8 mouse cellular contexts compared by ENCODE assay signal in genomic region chr9:70542305-70543041, GRCm38 (mm10). TPM values are rescaled to one million over a fixed set of nuclear protein-coding genes. Genes with fewer than 3 reads are reported as not detected.
DNase-seq lines count a peak whose midpoint lies in the region; ATAC-seq lines count a peak whose summit lies in the region.

Sltm (plus strand) TSS chr9:70542754.

- peak within 1 kb of the TSS; percentile 88 for H3K4me3 ChIP-seq in hindbrain, embryonic 13.5 days

- H3K4me1 ChIP-seq in hindbrain, embryonic 13.5 days (replicated peaks), result peaks cover 24% of the 10 kb centered on the region

- DNase-seq in NIH3T3 (ENCODE audit: low read depth), result peak; percentile 98
- DNase-seq in cerebellum, postnatal 10 days, result peak; percentile 100
- peak; percentile 93 to 99 for DNase-seq in frontal cortex, postnatal 14 days (ENCODE audit: low spot score in 2 of 2)
- peak; percentile 97 to 98 for DNase-seq in layer of hippocampus, postnatal 25 days (ENCODE audit: extremely low spot score in 1 of 2, low spot score in 1 of 2)
- DNase-seq in lung, postnatal 25 days (ENCODE audit: low spot score), result peak; percentile 99
- DNase-seq in retina, embryonic 14.5 days (ENCODE audit: low spot score), result peak; percentile 99
- peak; percentile 100 for DNase-seq in thymus, postnatal 4 days

- peak within 1 kb of the TSS; percentile 81 for H3K4me2 ChIP-seq in hindbrain, embryonic 13.5 days

- peak within 1 kb of the TSS; percentile 97 for H3K9ac ChIP-seq in hindbrain, embryonic 13.5 days

- no peaks in the 10 kb centered on the region for H3K9me3 ChIP-seq in hindbrain, embryonic 13.5 days

- WGBS in hindbrain, embryonic 13.5 days, result under 1% methylated on average over 60 of the region's 75 CpGs

- peak; percentile 97 for ATAC-seq in hindbrain, embryonic 13.5 days (ENCODE audit: low FRiP score)

- no peaks in the 10 kb centered on the region for H3K36me3 ChIP-seq in hindbrain, embryonic 13.5 days

- no peaks in the 10 kb centered on the region for H3K27me3 ChIP-seq in hindbrain, embryonic 13.5 days

- peak within 1 kb of the TSS; percentile 99 for H3K27ac ChIP-seq in hindbrain, embryonic 13.5 days

RNA-seq across cellular contexts. Expression of gene Sltm, which starts in this region (rescaled TPM):
- polyA plus RNA-seq in hindbrain, embryonic 13.5 days (2015; fragmentation: Nextera tagmentation; extraction: Ambion mirVana), result 69.4 and 71.3 TPM in 2 replicates
- total RNA-seq in layer of hippocampus, postnatal 25 days (2021), result 10 to 100 TPM; 41.8 to 57.4 TPM

Comparison
In these comparisons a context has a peak if more than half of its experiments do, and no peak if none do; other contexts are left out.
1. Peak in every context shown above with its lines: DNase-seq, ATAC-seq, H3K4me3 ChIP-seq and H3K27ac ChIP-seq.